10 mouse cellular contexts compared by ENCODE assay signal in genomic region chr16:49818627-49819026, GRCm38 (mm10). TPM values are rescaled to one million over a fixed set of nuclear protein-coding genes. Genes with fewer than 3 reads are reported as not detected.
DNase-seq lines count a peak whose midpoint lies in the region; ATAC-seq and TF ChIP-seq lines count a peak whose summit lies in the region.
"Had no signal": no experiment of that assay in that cellular context is flagged by ENCODE, and none has a peak within 500 bp of the region (broad histone marks: within the 10 kb centered on the region; RNA-seq: fewer than 3 reads in every experiment).

No protein-coding gene starts in this region.

- TF ChIP-seq CTCF in kidney, adult 2 months (conservative IDR thresholded peaks at IDR 0.05; ENCODE audit: insufficient read depth, insufficient read length, low read depth, low read length): no peak

- 84% methylated on average over 6 of the region's 6 CpGs for WGBS in kidney, adult 2 months
- 23% methylated on average over 6 of the region's 6 CpGs for WGBS in liver, embryonic 16.5 days (ENCODE audit: insufficient replicate concordance)

- no peak for TF ChIP-seq POLR2A in kidney, adult 2 months (IDR thresholded peaks at IDR 0.05; ENCODE audit: low read depth, low read length)

- DNase-seq in kidney, adult 2 months: peak; percentile 4
- no peak for DNase-seq in kidney, adult 8-10 months
- DNase-seq in thymus, postnatal 10 days (ENCODE audit: low spot score in 2 of 2): peak; percentile 56 to 59
- no peak for DNase-seq in cerebellum, adult 11 months
- no peak for DNase-seq in urinary bladder, adult 2 months (ENCODE audit: low spot score)
- no peak for DNase-seq in layer of hippocampus, postnatal 25 days (ENCODE audit: extremely low spot score in 1 of 2, low spot score in 1 of 2)
- DNase-seq: cerebellum, adult 9-10 months; midbrain, embryonic 14.5 days had no signal

- no peak overlapping the region for H3K4me3 ChIP-seq in kidney, adult 2 months (ENCODE audit: insufficient read depth, low read depth, low read length)
- no peak overlapping the region for H3K4me3 ChIP-seq in brown adipose tissue, adult 24 weeks (ENCODE audit: insufficient read depth, low read depth, low read length)
- peak overlapping the region; percentile 33 for H3K4me3 ChIP-seq in liver, embryonic 16.5 days (ENCODE audit: low read depth, low read length)

- peak; percentile 69 for ATAC-seq in liver, embryonic 16.5 days (ENCODE audit: low read depth)

- peaks cover 4% of the 10 kb centered on the region; the same call in 1 of the 2 replicates for H3K4me1 ChIP-seq in kidney, adult 2 months (ENCODE audit: control insufficient read depth, insufficient read depth, low read length)
- H3K4me1 ChIP-seq in brown adipose tissue, adult 24 weeks (ENCODE audit: control insufficient read depth, insufficient read depth, insufficient read length, low read length): no peaks in the 10 kb centered on the region
- peaks cover 18% of the 10 kb centered on the region for H3K4me1 ChIP-seq in liver, embryonic 16.5 days (ENCODE audit: control insufficient read depth, low read depth, low read length)

- H3K36me3 ChIP-seq in kidney, adult 2 months (ENCODE audit: control insufficient read depth, insufficient read depth, low read length): no peaks in the 10 kb centered on the region
- no peaks in the 10 kb centered on the region for H3K36me3 ChIP-seq in liver, embryonic 16.5 days (ENCODE audit: control insufficient read depth, insufficient read depth)

- H3K27ac ChIP-seq in kidney, adult 2 months (ENCODE audit: insufficient read depth, low read depth, low read length): no peak overlapping the region
- H3K27ac ChIP-seq in brown adipose tissue, adult 24 weeks (replicated peaks; ENCODE audit: low read depth, low read length): 0 out of 2 replicates have a peak overlapping the region, but pooled peaks have one; percentile 3
- H3K27ac ChIP-seq in liver, embryonic 16.5 days (ENCODE audit: low read length): peak overlapping the region; percentile 76

- peak overlapping the region; percentile 62 for H3K9ac ChIP-seq in liver, embryonic 16.5 days (ENCODE audit: low read depth, low read length)

- peak overlapping the region; percentile 61 for H3K4me2 ChIP-seq in liver, embryonic 16.5 days (ENCODE audit: low read depth, low read length)

- H3K9me3 ChIP-seq in liver, embryonic 16.5 days (replicated peaks; ENCODE audit: control insufficient read depth, low read length): no peaks in the 10 kb centered on the region

- no peaks in the 10 kb centered on the region for H3K27me3 ChIP-seq in kidney, adult 2 months (replicated peaks; ENCODE audit: control insufficient read depth, insufficient read depth, low read length)
- H3K27me3 ChIP-seq in liver, embryonic 16.5 days (ENCODE audit: control insufficient read depth, insufficient read depth, low read depth, low read length): no peaks in the 10 kb centered on the region

RNA-seq across cellular contexts. Expression of gene Cd47, which starts 18.3 kb away (rescaled TPM):
- 28.8 and 36.5 TPM in 2 replicates for polyA plus RNA-seq in kidney, adult 2 months (2012; rRNA removed)
- 45.9 and 49.9 TPM in 2 replicates for polyA plus RNA-seq in brown adipose tissue, adult 24 weeks (2012; ENCODE audit: insufficient read depth, insufficient read length, missing spikeins)
- 286 and 291 TPM in 2 replicates for polyA plus RNA-seq in liver, embryonic 16.5 days (2015; fragmentation: Nextera tagmentation; extraction: Ambion mirVana)
- polyA plus RNA-seq in urinary bladder, adult 2 months (2012; rRNA removed): 84.4 and 84.8 TPM in 2 replicates
- total RNA-seq in layer of hippocampus, postnatal 25 days (2021): 100 to 1,000 TPM; 217 to 225 TPM

Comparison
In these comparisons a context has a peak if more than half of its experiments do, and no peak if none do; other contexts are left out.
1. DNase-seq: peak in kidney, adult 2 months (single experiment) and thymus, postnatal 10 days (2 of 2); none in kidney, adult 8-10 months (0 of 2), cerebellum, adult 11 months (single experiment), urinary bladder, adult 2 months (single experiment) and layer of hippocampus, postnatal 25 days (0 of 2).